24 mouse cellular contexts compared by ENCODE assay signal in the genomic region with DNA sequence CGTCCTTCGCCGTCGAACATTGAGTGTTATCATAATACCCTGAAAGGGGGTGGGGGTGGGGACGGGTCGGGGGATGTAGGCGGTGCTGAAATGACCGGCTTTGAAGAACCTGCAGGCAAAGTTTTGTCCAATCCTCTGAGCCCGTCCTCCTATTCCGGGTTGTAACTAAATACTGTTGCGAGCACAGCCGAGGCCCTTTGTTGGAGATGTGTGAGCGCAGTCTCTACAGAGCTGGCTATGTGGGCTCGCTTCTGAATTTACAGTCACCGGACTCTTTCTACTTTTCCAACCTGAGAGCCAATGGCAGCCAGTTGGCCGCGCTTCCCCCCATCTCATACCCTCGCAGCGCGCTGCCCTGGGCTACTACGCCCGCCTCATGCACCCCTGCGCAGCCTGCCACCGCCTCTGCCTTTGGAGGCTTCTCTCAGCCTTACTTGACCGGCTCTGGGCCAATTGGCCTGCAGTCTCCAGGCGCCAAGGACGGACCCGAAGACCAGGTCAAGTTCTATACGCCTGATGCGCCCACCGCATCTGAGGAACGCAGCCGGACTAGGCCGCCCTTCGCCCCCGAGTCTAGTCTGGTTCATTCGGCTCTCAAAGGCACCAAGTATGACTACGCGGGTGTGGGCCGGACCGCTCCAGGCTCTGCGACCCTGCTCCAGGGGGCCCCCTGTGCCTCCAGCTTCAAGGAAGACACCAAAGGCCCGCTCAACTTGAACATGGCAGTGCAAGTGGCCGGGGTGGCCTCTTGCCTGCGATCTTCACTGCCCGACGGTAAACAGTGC. TPM values are rescaled to one million over a fixed set of nuclear protein-coding genes. Genes with fewer than 3 reads are reported as not detected.
A peak's percentile ranks its signal among the peaks of the same experiment; 100 is the strongest.
DNase-seq lines count a peak whose midpoint lies in the region; ATAC-seq and TF ChIP-seq lines count a peak whose summit lies in the region.
"Had no signal": no experiment of that assay in that cellular context is flagged by ENCODE, and none has a peak within 500 bp of the region (broad histone marks: within the 10 kb centered on the region; RNA-seq: fewer than 3 reads in every experiment).

A gene (plus strand): TSS at position 133 of the 785 bp plus-strand sequence.

- WGBS in kidney, postnatal 0 days: 12% methylated on average over 47 of the region's 47 CpGs
- WGBS in stomach, postnatal 0 days: 3% methylated on average over 47 of the region's 47 CpGs

- peak within 1 kb of the TSS; percentile 5 for H3K4me3 ChIP-seq in kidney, postnatal 0 days (replicated peaks; ENCODE audit: low read depth, low read length)
- H3K4me3 ChIP-seq in stomach, postnatal 0 days (ENCODE audit: low read depth, low read length): no peak within 1 kb of the TSS
- H3K4me3 ChIP-seq: embryonic facial prominence, embryonic 13.5 days; heart, embryonic 13.5 days had no signal

- peaks cover 18% of the 10 kb centered on the region for H3K4me1 ChIP-seq in kidney, postnatal 0 days (replicated peaks; ENCODE audit: insufficient read depth, low read length)
- no peaks in the 10 kb centered on the region for H3K4me1 ChIP-seq in stomach, postnatal 0 days (replicated peaks; ENCODE audit: control insufficient read depth, insufficient read depth)

- no peak within 1 kb of the TSS for H3K9ac ChIP-seq in kidney, postnatal 0 days (ENCODE audit: low read depth, low read length)
- H3K9ac ChIP-seq in stomach, postnatal 0 days (ENCODE audit: low read length): no peak within 1 kb of the TSS
- H3K9ac ChIP-seq: embryonic facial prominence, embryonic 13.5 days; heart, embryonic 13.5 days had no signal

- no peak for TF ChIP-seq CTCF in kidney, postnatal 0 days (IDR thresholded peaks at IDR 0.05; ENCODE audit: low read depth)
- no peak for TF ChIP-seq CTCF in stomach, postnatal 0 days (IDR thresholded peaks at IDR 0.05; ENCODE audit: low read depth)

- peaks cover 35% of the 10 kb centered on the region for H3K27me3 ChIP-seq in kidney, postnatal 0 days (ENCODE audit: insufficient read depth, low read length)
- H3K27me3 ChIP-seq in stomach, postnatal 0 days (ENCODE audit: control insufficient read depth, insufficient read depth, low read length): peaks cover 43% of the 10 kb centered on the region; the same call in 1 of the 2 replicates
- H3K27me3 ChIP-seq: CH12.LX had no signal

- peak; percentile 27; the same call in 1 of the 2 replicates for ATAC-seq in kidney, postnatal 0 days (replicated peaks; ENCODE audit: low FRiP score, low read depth)
- ATAC-seq in stomach, postnatal 0 days (ENCODE audit: low FRiP score, low TSS enrichment): no peak
- ATAC-seq: Patski had no signal

- no peak for TF ChIP-seq EP300 in stomach, postnatal 0 days (optimal IDR thresholded peaks at IDR 0.05)

- H3K4me2 ChIP-seq in kidney, postnatal 0 days (ENCODE audit: low read length): peak within 1 kb of the TSS; percentile 45
- H3K4me2 ChIP-seq in stomach, postnatal 0 days (replicated peaks; ENCODE audit: low read depth): no peak within 1 kb of the TSS
- H3K4me2 ChIP-seq: embryonic facial prominence, embryonic 13.5 days; heart, embryonic 13.5 days had no signal

- peak within 1 kb of the TSS; percentile 37; the same call in 1 of the 2 replicates for H3K27ac ChIP-seq in kidney, postnatal 0 days
- H3K27ac ChIP-seq in stomach, postnatal 0 days (replicated peaks): no peak within 1 kb of the TSS
- H3K27ac ChIP-seq: embryonic facial prominence, embryonic 13.5 days; heart, embryonic 13.5 days had no signal

- no peaks in the 10 kb centered on the region for H3K9me3 ChIP-seq in kidney, postnatal 0 days (replicated peaks; ENCODE audit: low read length)
- H3K9me3 ChIP-seq in stomach, postnatal 0 days (ENCODE audit: control insufficient read depth, low read length): no peaks in the 10 kb centered on the region
- H3K9me3 ChIP-seq: embryonic facial prominence, embryonic 13.5 days; heart, embryonic 13.5 days had no signal

- DNase-seq in heart, adult 11 months: peak; percentile 83
- no peak for DNase-seq in heart, adult 18-20 months
- DNase-seq in kidney, postnatal 0 days (ENCODE audit: low spot score): no peak
- no peak for DNase-seq in kidney, adult 18-20 months
- peak; percentile 9 for DNase-seq in urinary bladder, postnatal 10 days (ENCODE audit: low spot score)
- no peak for DNase-seq in urinary bladder, adult 2 months (ENCODE audit: low spot score)
- DNase-seq in stomach, postnatal 0 days (ENCODE audit: low spot score): peak; percentile 13
- DNase-seq in right cerebral cortex, adult 18-20 months: no peak
- DNase-seq: cerebellum, adult 11 months; gastrocnemius, postnatal 36 days; kidney, postnatal 36 days; layer of hippocampus, postnatal 36 days; left cerebral cortex, postnatal 4 days; lung, adult 2 months; lung, postnatal 4 days; right cerebral cortex, postnatal 14 days; thymus, postnatal 4 days had no signal

- no peaks in the 10 kb centered on the region for H3K36me3 ChIP-seq in kidney, postnatal 0 days (ENCODE audit: insufficient read depth, low read length)
- no peaks in the 10 kb centered on the region for H3K36me3 ChIP-seq in stomach, postnatal 0 days (ENCODE audit: control insufficient read depth, insufficient read depth, low read length)
- H3K36me3 ChIP-seq: embryonic facial prominence, embryonic 13.5 days; heart, embryonic 13.5 days had no signal

RNA-seq across cellular contexts. Expression of the gene that starts here (rescaled TPM):
- not detected for total RNA-seq in heart, adult 18-20 months (2021)
- polyA plus RNA-seq in kidney, postnatal 0 days (2015; fragmentation: Nextera tagmentation; extraction: Ambion mirVana): 2.6 and 2.8 TPM in 2 replicates
- polyA plus RNA-seq in urinary bladder, adult 2 months (2012; rRNA removed): 2.3 and 2.6 TPM in 2 replicates
- not detected in 2 replicates for polyA plus RNA-seq in stomach, postnatal 0 days (2015; fragmentation: Nextera tagmentation; extraction: Ambion mirVana)
- total RNA-seq: CH12.LX; common myeloid progenitor, adult 5-6 weeks; gastrocnemius, postnatal 36 days; hematopoietic stem cell, adult 5-6 weeks; layer of hippocampus, postnatal 36 days; left cerebral cortex, postnatal 4 days had no signal
- polyA plus RNA-seq: embryonic facial prominence, embryonic 13.5 days; heart, embryonic 13.5 days; lung, adult 2 months; Patski; testis, adult 2 months had no signal

Comparison
In these comparisons a context has a peak if more than half of its experiments do, and no peak if none do; other contexts are left out.
1. DNase-seq: peak in heart, adult 11 months (single experiment) and urinary bladder, postnatal 10 days (single experiment); none in heart, adult 18-20 months (0 of 2), kidney, postnatal 0 days (single experiment), kidney, adult 18-20 months (single experiment), urinary bladder, adult 2 months (single experiment) and right cerebral cortex, adult 18-20 months (single experiment).
2. Peak in DNase-seq in stomach, postnatal 0 days; RNA of the gene not detected or under 1 TPM.